Mouse (Mus musculus) mouse embryonic stem cell (cell line): ENCODE data around the gene Best2.

ENCODE experiments used
- in situ Hi-C, 2 experiments: fragments of 300-500 bp; cut with MboI; formaldehyde crosslinking; loops; 1 replicate in 1 of 2; 3 replicates in 1 of 2; pipeline ENCODE4 v1.14.3; 2019 to 2020; ENCODE audit warnings: low sequenced_read_pairs in 2 of 2, low pct_unique_long_range_greater_than_20kb in 1 of 2, mixed read lengths in 1 of 2; ENCODE audit not compliant: unreplicated experiment in 1 of 2

Best2 gene

DNA sequence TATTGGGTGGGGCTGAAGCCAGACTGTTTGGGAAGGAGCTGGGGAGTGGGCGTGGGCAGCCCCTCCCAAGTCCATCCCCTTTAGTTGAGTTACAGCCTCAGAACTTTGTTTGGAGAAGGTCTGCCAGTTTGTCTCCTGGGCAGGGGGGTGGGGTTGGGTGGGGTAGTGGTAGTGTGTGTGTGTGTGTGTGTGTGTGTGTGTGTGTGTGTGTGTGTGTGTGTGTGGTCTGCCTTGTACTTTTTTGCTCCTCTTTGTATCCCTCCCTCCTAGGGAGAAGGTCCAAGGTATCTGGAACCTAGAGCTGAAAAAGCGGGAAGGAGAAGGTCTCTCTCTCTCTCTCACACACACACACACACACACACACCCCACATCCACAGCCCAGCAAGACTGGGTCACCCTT, at the start of gene Best2:
Gene Best2, minus strand, starts transcription at position 101 of the 400 bp plus-strand sequence.
- in situ Hi-C loops: no loop called here

DNA sequence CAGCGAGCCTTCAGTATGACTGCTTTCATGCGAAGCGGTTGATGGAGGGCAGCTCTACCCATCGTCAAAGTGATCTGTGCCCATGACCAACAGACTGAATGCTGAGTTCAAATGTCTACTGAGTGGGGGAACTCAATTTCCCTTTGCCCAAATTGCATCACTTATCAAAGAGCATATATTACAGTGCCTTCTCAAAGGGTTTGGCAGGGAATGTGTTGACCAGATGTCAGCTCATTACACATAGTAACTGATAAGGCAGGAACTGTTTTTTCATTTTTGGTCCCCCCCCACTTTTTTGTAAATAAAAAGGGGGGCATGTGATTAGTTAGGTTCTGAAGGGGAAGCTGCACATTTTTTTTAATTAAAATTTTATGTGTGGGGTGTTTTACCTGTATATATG, 48.3 kb upstream of the Best2 start:
- in situ Hi-C loops: no loop called here

DNA sequence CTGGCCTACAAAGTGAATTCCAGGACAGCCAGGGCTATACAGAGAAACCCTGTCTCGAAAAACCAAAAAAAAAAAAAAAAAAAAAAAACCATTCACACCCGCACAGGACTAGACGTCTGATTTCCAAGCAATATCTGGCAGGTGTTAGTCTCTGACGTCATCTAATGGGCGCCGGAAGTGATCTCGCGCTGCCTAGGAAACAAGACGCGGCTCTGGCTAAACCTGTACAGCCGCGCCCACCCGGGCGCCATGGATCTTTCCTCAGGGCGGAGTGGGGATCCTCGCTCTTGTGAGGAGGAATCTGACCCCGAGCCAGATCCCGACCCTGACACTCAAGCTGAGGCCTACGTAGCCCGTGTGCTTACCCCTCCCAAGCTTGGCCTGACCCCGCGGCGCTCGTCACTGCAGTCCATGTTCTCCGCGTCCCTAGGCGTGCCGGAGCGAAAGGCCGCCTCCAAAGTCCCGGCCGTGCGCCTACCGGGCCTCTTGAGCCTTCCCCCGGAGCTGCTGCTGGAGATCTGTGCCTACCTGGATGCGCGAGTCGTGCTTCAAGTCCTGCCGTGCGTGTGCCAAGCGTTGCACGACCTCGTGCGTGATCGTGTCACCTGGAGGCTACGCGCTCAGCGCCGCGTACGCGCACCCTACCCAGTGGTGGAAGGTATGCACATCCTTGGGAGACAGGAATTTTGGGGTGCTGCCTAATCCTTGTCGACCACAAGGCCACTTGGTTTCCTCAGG, 45.7 kb upstream of the Best2 start, which contains the start of gene Fbxw9:
Gene Fbxw9, plus strand, starts transcription at position 177 of the 738 bp plus-strand sequence.
- in situ Hi-C loops: no loop called here

DNA sequence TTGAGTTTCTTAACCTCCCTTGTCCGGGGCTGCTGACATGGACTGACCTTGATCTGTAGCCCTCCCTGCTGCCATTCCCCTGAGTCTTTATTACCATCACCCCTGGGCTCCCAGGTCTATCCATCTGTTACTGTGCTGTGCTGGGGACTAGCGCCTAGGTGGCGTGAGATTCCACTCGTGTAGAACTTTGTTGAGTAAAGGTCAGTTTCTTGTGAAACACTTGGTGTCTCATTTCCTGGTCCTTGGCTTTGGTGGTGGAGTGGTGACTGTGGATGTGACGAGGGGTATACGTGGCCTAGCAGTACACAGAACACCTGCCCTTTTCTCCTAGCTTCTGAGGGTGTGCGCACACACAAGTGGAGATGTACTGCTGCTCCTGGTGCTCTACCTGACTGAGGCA, 43.0 kb upstream of the Best2 start:
- in situ Hi-C loops: no loop called here

DNA sequence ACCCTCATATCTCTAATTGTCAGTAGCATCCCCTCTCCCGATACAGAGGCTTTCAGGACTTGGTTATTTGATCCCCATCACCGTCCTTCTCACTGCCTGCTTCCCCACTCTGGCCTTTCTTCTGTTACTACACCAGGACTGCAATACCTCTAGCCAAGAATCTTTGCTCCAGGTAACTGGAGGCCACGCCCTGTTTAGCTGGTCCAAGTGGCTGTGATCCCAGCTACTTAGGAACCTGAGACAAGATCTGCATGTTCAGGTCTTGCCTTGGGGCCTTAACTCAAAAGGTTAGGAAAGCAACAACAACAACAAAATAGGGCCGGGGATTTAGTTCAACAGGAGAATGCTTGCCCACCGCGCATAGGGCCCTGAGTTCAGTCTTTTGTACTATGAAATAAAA, 29.3 kb upstream of the Best2 start:
- in situ Hi-C loops: no loop called here

DNA sequence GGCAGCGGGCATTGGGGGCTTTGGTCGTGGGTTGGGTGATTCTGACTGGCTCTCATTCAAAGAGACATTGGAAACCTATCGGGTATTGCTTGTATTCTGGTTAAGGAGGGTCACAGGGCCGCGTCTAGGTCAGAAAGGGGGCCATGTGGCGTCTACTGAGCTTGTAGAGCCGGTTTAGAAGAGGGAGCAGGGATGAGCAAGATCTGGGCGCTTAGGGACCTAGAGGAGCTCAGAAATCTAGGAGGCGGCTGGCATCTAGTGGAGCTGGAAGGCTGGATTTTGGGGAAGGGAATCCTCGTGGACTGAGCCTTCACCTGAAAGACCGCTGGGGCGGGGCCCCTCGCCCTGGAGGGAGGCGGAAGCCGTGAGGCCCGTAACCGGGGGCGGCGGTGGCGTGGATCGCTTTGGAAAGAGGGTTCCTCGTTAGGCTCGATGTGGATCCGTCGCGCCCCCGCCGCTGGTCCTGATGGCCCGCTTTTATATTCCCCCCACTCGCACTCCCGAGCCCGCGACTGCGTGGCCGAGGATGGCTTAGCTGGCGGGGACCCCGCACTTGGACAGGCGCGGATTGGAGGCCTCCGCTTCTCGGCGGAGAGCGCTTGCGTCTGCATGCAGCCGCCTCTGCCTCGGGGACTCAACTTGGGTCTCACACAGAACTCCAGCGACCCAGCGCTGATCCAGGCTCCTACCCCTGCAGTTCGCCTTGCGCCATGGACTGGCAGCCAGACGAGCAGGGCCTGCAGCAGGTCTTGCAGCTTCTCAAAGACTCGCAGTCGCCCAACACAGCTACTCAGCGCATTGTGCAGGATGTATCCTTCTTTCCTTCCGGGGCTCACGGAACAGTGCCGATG, 23.6 kb upstream of the Best2 start:
- in situ Hi-C loops: no loop called here

DNA sequence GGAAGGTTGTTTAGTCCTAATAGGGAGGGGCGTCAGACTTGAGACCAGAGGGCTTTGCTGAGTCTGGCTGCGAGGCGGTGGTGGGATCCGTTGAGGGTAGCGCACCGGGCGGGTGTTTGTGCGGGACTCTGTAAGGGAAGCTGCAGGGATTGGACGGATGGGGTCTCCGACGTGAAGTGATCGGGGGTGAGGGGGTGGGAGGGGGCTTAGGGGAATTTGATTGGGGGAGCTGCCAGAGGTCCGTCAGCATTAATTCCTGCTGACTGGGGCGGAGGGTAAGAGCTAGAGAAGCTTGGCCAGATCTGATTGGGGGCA, 23.0 kb upstream of the Best2 start:
- in situ Hi-C loops: no loop called here

DNA sequence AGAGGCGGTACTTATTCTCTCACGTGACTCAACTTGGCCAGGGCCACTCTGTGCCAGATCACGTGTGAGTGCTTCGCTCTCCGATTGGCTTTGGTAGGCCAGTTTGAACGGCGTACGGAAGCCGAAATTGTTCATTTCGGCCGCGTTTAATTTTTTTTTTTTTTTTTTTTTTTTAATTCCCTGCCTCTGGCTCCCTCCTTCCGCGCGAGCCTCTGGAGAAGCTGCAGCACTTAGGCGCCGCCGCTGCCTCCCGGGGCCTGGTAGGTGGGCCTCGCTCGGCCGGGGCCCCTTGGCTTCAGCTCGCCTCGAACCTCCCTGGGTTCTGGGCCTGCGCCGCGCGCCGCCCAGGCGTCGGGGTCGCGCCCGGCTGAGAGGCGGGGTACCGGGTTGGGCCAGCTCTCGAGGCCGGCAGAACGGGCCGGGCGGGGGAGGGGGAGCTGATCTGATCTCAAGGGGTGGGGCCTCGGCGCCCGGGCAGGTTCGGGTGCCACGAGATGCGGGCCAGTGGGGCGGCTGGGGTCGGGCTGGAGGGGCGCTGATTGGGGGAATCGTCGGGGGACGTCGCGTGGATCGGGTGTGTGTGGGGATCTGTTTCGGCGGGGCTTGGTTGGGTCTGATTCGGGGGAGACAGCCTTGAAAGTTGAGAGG, 22.5 kb upstream of the Best2 start, which contains the start of gene Tnpo2:
Gene Tnpo2, plus strand, starts transcription at position 198 of the 648 bp plus-strand sequence.
- in situ Hi-C loops: no loop called here

DNA sequence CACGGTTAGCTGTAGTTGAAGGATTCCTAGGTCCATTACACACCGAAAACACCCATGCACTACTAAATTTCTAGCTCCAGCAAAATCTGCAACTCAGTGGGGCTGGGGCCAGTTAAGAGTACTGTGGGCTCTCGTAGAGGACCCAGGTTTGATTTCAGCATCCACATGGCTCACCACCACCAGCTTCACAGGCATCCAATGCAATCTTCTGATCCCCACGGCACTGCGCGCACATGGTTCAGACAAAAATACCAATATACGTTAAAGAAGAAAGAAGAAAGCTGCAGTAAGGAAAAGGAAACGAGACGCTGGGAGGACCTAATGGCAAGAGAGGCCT, 22.0 kb upstream of the Best2 start:
- in situ Hi-C loops: no loop called here

DNA sequence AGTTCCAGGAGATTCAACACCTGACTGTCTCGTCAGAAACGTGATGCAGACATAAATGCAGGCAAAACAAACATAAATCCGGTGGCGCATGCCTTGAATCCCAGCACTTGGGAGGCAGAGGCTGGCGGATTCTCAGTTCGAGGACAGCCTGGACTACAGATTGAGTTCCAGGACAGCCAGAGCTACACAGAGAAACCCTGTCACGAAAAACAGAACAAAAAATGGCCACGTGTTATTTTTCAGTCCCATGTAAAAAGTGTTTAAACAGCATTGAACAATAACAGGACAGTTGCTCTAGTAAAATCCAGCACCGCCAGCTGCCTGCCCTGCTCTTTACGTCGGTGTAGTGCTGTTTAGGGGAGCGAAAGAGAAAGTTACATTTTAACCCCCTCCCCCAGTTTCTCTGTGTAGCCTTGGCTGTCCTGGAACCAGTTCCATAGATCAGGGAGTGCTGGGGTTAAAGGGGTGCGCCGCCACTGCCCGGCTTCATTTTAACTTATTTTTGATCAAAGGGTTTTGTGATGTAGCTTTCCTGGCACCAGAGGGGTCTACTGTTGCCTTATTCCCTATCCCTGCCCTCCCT, 21.5 kb upstream of the Best2 start:
- in situ Hi-C loops: no loop called here

DNA sequence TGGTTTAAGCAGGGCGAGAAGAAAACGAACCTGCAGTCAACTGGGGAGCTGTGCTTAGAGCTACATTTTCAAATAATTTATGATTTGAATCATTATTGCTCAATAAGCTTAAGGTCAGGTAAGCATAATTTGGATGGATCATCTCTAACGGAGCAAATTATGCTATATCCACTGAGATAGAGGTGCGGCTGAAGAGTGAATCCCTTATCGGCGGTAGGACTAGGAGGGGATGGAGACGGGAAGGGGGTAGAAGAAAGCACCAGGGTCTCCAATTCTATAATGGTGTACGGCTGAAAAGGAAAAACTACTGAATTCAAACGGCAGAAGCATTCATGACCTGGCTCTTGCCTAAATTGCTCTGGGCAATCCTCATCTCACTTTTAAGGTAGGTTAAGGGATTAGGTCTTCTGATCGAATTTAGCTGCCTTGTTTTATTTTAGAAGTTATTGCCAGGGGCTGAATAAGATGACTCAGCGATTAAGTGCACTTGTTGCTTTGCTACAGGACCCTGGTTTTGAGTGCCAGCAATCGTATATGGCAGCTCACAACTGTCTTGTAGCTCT, 20.9 kb upstream of the Best2 start:
- in situ Hi-C loops: no loop called here

DNA sequence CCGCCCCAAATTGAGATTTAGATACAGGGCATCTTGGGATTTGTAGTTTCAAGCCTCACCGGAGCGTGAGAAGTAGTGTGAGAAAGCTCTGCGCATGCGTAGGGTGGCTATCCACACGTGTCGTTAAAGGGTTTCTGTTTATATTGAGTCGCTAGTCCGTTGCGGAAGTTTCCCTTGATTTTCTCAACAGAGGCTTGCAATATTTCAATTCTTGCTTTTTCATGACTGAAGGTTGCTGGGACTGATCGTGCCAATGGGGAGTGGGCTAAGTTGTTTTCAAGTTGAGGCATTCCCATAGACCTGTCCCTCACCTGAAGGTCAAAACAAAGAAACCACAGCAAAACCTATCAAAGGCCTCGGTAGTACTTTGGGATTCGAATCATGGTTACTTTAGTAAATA, 20.4 kb upstream of the Best2 start:
- in situ Hi-C loops: no loop called here

DNA sequence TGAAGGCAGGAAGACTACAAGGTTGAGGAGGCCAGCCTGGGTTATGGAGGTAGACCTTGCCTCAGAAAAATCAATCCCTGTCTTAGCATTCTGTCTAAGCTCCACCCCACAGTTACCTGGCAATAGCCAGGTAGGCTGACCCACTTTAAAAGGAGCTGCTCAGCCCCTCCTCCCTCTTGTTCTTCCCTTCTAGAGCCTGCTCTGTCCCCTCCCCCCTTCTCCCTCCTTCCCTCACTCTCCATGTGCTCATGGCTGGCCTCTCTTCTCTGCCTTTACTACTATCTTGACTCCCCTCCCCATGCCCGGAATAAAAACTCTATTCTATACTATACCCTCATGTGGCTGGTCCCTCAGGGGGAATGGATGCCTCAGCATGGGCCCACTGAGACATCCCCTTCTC, 19.5 kb upstream of the Best2 start:
- in situ Hi-C loops: no loop called here

DNA sequence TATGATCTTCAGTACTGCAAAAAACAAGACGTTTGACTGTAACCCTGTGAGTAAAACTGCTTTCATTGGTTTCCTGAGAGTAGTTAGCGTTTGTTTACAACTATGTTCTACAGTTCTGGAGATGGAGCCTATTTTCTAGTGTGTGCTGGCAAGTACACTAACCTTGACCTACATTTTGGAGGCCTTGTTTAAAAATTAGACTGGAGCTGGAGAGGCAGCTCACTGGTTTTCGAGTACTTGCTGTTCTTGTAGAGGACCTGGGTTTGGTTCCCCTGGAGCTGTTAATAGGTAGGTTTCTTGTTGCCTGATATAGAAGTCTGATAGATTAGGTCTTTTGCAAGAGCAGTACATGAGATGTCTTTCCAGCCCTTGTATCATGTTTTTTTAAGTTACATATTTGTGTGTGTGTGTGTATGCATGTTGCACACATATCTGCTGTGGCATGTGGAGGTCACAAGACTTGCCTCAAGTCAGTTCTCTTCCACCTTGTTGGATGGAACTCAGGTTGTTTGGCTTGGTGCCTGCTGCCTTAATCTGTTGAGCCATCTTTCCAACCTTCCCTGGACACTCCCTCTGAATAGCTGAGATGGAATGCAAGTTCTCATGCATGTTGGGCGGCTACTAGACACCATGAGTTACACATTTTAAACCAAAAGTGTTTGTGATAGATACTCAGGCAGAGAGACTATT, 18.4 kb upstream of the Best2 start:
- in situ Hi-C loops: no loop called here

DNA sequence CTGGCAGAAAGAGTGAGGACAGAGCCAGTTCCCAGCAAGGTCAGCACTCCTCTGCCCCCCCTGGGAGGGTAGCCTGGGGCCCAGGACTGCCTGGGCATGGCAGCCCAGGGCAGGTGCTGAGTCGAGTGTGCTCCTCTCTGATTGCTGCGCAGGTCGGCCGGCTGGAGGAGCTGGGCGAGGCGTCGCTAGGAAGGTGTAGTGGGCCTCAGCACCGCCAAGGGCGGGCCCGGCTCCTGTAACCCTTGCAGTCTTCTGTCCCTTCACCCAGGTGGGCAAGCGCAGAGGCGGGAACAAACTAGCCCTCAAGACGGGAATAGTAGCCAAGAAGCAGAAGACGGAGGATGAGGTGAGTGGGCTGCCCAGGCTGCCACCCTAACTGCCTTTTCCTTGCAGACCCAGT, 14.9 kb upstream of the Best2 start:
- in situ Hi-C loops: no loop called here

DNA sequence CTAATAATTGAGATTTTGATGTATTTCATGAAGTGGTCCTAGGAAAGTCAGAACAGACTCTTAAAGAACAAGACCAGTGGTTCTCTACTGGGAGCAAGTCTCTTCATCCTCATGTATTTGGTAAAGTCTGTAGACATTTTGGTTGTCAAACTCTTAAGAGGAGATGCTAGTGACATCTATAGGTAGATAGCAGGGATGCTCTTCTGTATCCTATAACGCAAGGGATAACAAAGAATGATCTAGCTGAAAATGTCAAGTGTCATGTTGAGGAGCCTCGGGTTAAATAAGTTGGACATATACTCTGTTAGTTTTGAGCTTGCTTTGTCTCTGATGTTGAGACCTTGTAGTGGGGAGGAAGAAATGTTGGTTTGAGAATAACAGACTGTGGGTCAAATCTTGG, 13.6 kb upstream of the Best2 start:
- in situ Hi-C loops: no loop called here

DNA sequence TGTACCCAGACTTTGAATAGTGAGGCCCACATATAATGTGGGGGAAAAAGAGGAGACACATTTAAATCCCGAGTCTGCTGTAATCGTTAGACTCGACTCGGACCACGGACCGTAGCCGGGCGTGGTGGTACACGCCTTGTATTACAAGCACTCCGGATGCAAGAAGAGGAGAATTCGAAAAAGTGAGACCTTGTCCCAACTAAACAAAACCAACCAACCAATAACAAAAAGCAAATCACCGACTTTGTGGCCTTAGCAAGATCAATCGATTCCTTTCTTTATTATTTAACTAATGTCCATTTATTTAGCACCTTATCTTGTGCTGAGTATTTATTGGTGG, 13.2 kb upstream of the Best2 start:
- in situ Hi-C loops: no loop called here

DNA sequence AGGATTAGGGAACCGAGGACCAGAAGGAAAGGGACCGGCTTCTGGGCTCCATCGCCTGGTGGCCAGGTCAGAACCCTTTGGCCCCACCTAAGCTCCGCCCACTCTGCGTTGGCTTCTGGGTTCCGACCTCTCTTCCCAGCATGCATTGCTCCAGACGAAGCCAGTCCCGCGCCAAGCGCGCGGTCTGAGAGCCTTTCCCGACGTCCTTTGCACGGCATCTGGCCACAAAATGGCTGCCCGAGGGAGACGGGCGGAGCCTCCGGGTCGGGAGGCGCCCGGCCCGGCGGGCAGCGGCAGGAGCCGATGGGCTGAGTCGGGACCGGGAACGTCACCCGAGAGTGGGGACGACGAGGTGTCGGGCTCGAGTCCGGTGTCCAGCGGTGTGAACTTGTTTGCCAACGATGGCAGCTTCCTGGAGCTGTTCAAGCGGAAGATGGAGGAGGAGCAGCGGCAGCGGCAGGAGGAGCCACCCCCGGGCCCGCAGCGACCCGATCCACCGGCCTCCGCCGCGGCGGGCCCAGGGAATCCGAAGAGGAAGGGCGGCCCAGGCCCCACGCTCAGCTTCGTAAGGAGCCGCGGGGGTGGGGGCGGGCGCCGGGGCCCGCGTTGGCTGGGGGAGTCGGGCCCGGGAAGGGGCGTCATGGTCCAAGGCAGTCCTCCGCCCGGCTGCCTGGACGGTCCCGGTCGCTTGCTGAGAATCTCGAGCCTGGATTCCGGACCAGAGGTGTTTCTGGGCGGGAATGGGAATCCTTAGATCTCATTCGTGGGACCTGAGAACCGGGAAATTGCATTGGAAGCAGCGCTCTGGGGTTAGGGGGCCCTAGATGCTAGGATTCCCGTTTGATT, 12.6 kb upstream of the Best2 start, which contains the start of gene Trir:
Gene Trir, plus strand, starts transcription at position 154 of the 846 bp plus-strand sequence.
- in situ Hi-C loops: no loop called here
